Comparison of ENCODE assay signal across 27 mouse cellular contexts in genomic region chr6:109552316-109552715, GRCm38 (mm10).
"Had no signal": no experiment of that assay in that cellular context is flagged by ENCODE, and none has a peak within 500 bp of the region (broad histone marks: within the 10 kb centered on the region; RNA-seq: fewer than 3 reads in every experiment).

No protein-coding gene starts in this region.

- DNase-seq: cerebellum, adult 18-20 months; cerebellum, adult 2 months; cerebellum, adult 8-10 months; cerebellum, adult 9-10 months; cerebellum, adult 9-11 months; cerebellum, postnatal 10 days; cerebellum, postnatal 25 days; cerebellum, postnatal 36 days; embryo, embryonic 11 days; forebrain, postnatal 0 days; gastrocnemius, adult 2 months; gastrocnemius, postnatal 10 days; gastrocnemius, postnatal 14 days; gastrocnemius, postnatal 25 days; gastrocnemius, postnatal 36 days; heart, adult 2 months had no signal

- H3K4me2 ChIP-seq: embryonic facial prominence, embryonic 12.5 days; embryonic facial prominence, embryonic 13.5 days; embryonic facial prominence, embryonic 15.5 days; forebrain, embryonic 12.5 days; forebrain, embryonic 13.5 days; forebrain, embryonic 15.5 days had no signal

- H3K27ac ChIP-seq: embryonic facial prominence, embryonic 10.5 days; embryonic facial prominence, embryonic 12.5 days; embryonic facial prominence, embryonic 13.5 days; embryonic facial prominence, embryonic 15.5 days; forebrain, embryonic 10.5 days; forebrain, embryonic 12.5 days; forebrain, embryonic 13.5 days; forebrain, embryonic 15.5 days; gastrocnemius, adult 2 months; heart, adult 2 months had no signal

- H3K4me3 ChIP-seq: embryonic facial prominence, embryonic 10.5 days; embryonic facial prominence, embryonic 12.5 days; embryonic facial prominence, embryonic 13.5 days; embryonic facial prominence, embryonic 15.5 days; erythroblast, embryonic 14.5 days; forebrain, embryonic 10.5 days; forebrain, embryonic 12.5 days; forebrain, embryonic 13.5 days; forebrain, embryonic 15.5 days; gastrocnemius, adult 2 months; heart, adult 2 months had no signal

- H3K9ac ChIP-seq: embryonic facial prominence, embryonic 12.5 days; embryonic facial prominence, embryonic 13.5 days; embryonic facial prominence, embryonic 15.5 days; forebrain, embryonic 12.5 days; forebrain, embryonic 13.5 days; forebrain, embryonic 15.5 days; forebrain, postnatal 0 days had no signal

- ATAC-seq: forebrain, embryonic 13.5 days; forebrain, embryonic 14.5 days; forebrain, embryonic 15.5 days; forebrain, embryonic 16.5 days; forebrain, postnatal 0 days had no signal

- H3K9me3 ChIP-seq: embryonic facial prominence, embryonic 10.5 days; embryonic facial prominence, embryonic 12.5 days; embryonic facial prominence, embryonic 13.5 days; embryonic facial prominence, embryonic 15.5 days; forebrain, embryonic 10.5 days; forebrain, embryonic 12.5 days; forebrain, embryonic 13.5 days; forebrain, embryonic 15.5 days had no signal

- H3K4me1 ChIP-seq: embryonic facial prominence, embryonic 10.5 days; embryonic facial prominence, embryonic 12.5 days; embryonic facial prominence, embryonic 13.5 days; embryonic facial prominence, embryonic 15.5 days; forebrain, embryonic 10.5 days; forebrain, embryonic 12.5 days; forebrain, embryonic 13.5 days; forebrain, embryonic 15.5 days had no signal

- H3K36me3 ChIP-seq: embryonic facial prominence, embryonic 10.5 days; embryonic facial prominence, embryonic 12.5 days; embryonic facial prominence, embryonic 13.5 days; embryonic facial prominence, embryonic 15.5 days; forebrain, embryonic 10.5 days; forebrain, embryonic 12.5 days; forebrain, embryonic 15.5 days had no signal

- H3K27me3 ChIP-seq: embryonic facial prominence, embryonic 12.5 days; embryonic facial prominence, embryonic 13.5 days; embryonic facial prominence, embryonic 15.5 days; forebrain, embryonic 12.5 days; forebrain, embryonic 13.5 days; forebrain, embryonic 15.5 days had no signal
